Mouse (Mus musculus): Measurements from ENCODE around the gene Ankar. TPM values are rescaled to one million over a fixed set of nuclear protein-coding genes. Genes with fewer than 3 reads are reported as not detected.

The Ankar gene
- polyA plus RNA-seq, 1 experiment from 2014 or later, result not detected

- no peak overlapping the region for H3K9ac ChIP-seq (ENCODE audit: low read length)
- H3K4me3 ChIP-seq (ENCODE audit: low read depth, low read length), result no peak overlapping the region
- DNase-seq (ENCODE audit: low spot score), result no peak
- no peak for ATAC-seq (ENCODE audit: insufficient read depth, low FRiP score, low TSS enrichment)
- H3K4me2 ChIP-seq (ENCODE audit: low read depth), result no peak overlapping the region
- no peak overlapping the region for H3K27ac ChIP-seq (ENCODE audit: low read depth, low read length)
- no peaks in the 10 kb centered on the region for H3K27me3 ChIP-seq (ENCODE audit: control insufficient read depth, insufficient read depth, low read length)
- WGBS, result 47% methylated on average over 2 of the region's 2 CpGs
- peaks cover 13% of the 10 kb centered on the region for H3K4me1 ChIP-seq (ENCODE audit: control insufficient read depth, insufficient read depth, low read length)
- peaks cover 8% of the 10 kb centered on the region for H3K36me3 ChIP-seq (ENCODE audit: control insufficient read depth, insufficient read depth, low read length)
- no peaks in the 10 kb centered on the region for H3K9me3 ChIP-seq (ENCODE audit: control insufficient read depth, low read length)
Observed at GRCm38 (mm10) chr1:72716421-72716820, 16.0 kb upstream of the Ankar start.

- 81% methylated on average over 3 of the region's 3 CpGs for WGBS
- H3K9me3 ChIP-seq (ENCODE audit: control insufficient read depth, low read length), result no peaks in the 10 kb centered on the region
- no peak overlapping the region for H3K4me2 ChIP-seq (ENCODE audit: low read depth)
- ATAC-seq (ENCODE audit: insufficient read depth, low FRiP score, low TSS enrichment) (no peak), DNase-seq (ENCODE audit: low spot score) (no peak)
- peaks cover 13% of the 10 kb centered on the region for H3K4me1 ChIP-seq (ENCODE audit: control insufficient read depth, insufficient read depth, low read length)
- H3K27ac ChIP-seq (ENCODE audit: low read depth, low read length), result no peak overlapping the region
- no peak overlapping the region for H3K4me3 ChIP-seq (ENCODE audit: low read depth, low read length)
- peaks cover 8% of the 10 kb centered on the region for H3K36me3 ChIP-seq (ENCODE audit: control insufficient read depth, insufficient read depth, low read length)
- no peak overlapping the region for H3K9ac ChIP-seq (ENCODE audit: low read length)
- H3K27me3 ChIP-seq (ENCODE audit: control insufficient read depth, insufficient read depth, low read length), result no peaks in the 10 kb centered on the region
Observed at GRCm38 (mm10) chr1:72715593-72716361, 15.4 kb upstream of the Ankar start.

- H3K27ac ChIP-seq (ENCODE audit: low read depth, low read length), result no peak overlapping the region
- H3K4me2 ChIP-seq (ENCODE audit: low read depth), result no peak overlapping the region
- H3K4me3 ChIP-seq (ENCODE audit: low read depth, low read length), result no peak overlapping the region
- H3K36me3 ChIP-seq (ENCODE audit: control insufficient read depth, insufficient read depth, low read length), result peaks cover 8% of the 10 kb centered on the region
- no peaks in the 10 kb centered on the region for H3K27me3 ChIP-seq (ENCODE audit: control insufficient read depth, insufficient read depth, low read length)
- peaks cover 9% of the 10 kb centered on the region for H3K4me1 ChIP-seq (ENCODE audit: control insufficient read depth, insufficient read depth, low read length)
- WGBS, result 100% methylated on average over 1 of the region's 1 CpGs
- H3K9me3 ChIP-seq (ENCODE audit: control insufficient read depth, low read length), result no peaks in the 10 kb centered on the region
- no peak for DNase-seq (ENCODE audit: low spot score)
- no peak overlapping the region for H3K9ac ChIP-seq (ENCODE audit: low read length)
- no peak for ATAC-seq (ENCODE audit: insufficient read depth, low FRiP score, low TSS enrichment)
Observed at GRCm38 (mm10) chr1:72715065-72715464, 14.7 kb upstream of the Ankar start.

- Histone ChIP-seq H3K9me3 (ENCODE audit: control insufficient read depth, low read length) (no peaks in the 10 kb centered on the region), H3K9ac (ENCODE audit: low read length) (no peak overlapping the region), H3K27me3 (ENCODE audit: control insufficient read depth, insufficient read depth, low read length) (no peaks in the 10 kb centered on the region), H3K36me3 (ENCODE audit: control insufficient read depth, insufficient read depth, low read length) (peaks cover 8% of the 10 kb centered on the region), H3K27ac (ENCODE audit: low read depth, low read length) (no peak overlapping the region), H3K4me2 (ENCODE audit: low read depth) (no peak overlapping the region), H3K4me3 (ENCODE audit: low read depth, low read length) (no peak overlapping the region), H3K4me1 (ENCODE audit: control insufficient read depth, insufficient read depth, low read length) (peaks cover 9% of the 10 kb centered on the region)
- WGBS, result 77% methylated on average over 4 of the region's 4 CpGs
- DNase-seq (ENCODE audit: low spot score) (no peak), ATAC-seq (ENCODE audit: insufficient read depth, low FRiP score, low TSS enrichment) (no peak)
Observed at GRCm38 (mm10) chr1:72714547-72714946, 14.2 kb upstream of the Ankar start.

- Histone ChIP-seq H3K4me3 (ENCODE audit: low read depth, low read length) (peak overlapping the region; percentile 84), H3K27ac (ENCODE audit: low read depth, low read length) (peak overlapping the region; percentile 82; the same call in 1 of the 2 replicates), H3K36me3 (ENCODE audit: control insufficient read depth, insufficient read depth, low read length) (peaks cover 8% of the 10 kb centered on the region), H3K27me3 (ENCODE audit: control insufficient read depth, insufficient read depth, low read length) (no peaks in the 10 kb centered on the region), H3K9ac (ENCODE audit: low read length) (peak overlapping the region; percentile 90), H3K4me2 (ENCODE audit: low read depth) (peak overlapping the region; percentile 68), H3K4me1 (ENCODE audit: control insufficient read depth, insufficient read depth, low read length) (peaks cover 9% of the 10 kb centered on the region), H3K9me3 (ENCODE audit: control insufficient read depth, low read length) (no peaks in the 10 kb centered on the region)
- DNase-seq (ENCODE audit: low spot score) (peak; percentile 37), ATAC-seq (ENCODE audit: insufficient read depth, low FRiP score, low TSS enrichment) (no peak)
- under 1% methylated on average over 17 of the region's 17 CpGs for WGBS
Observed at GRCm38 (mm10) chr1:72711684-72712083, 11.3 kb upstream of the Ankar start.

- ATAC-seq (ENCODE audit: insufficient read depth, low FRiP score, low TSS enrichment), result peak; percentile 91
- Histone ChIP-seq H3K4me2 (ENCODE audit: low read depth) (peak within 1 kb of the TSS; percentile 68), H3K27me3 (ENCODE audit: control insufficient read depth, insufficient read depth, low read length) (no peaks in the 10 kb centered on the region), H3K9ac (ENCODE audit: low read length) (peak within 1 kb of the TSS; percentile 90), H3K4me3 (ENCODE audit: low read depth, low read length) (peak within 1 kb of the TSS; percentile 84), H3K4me1 (ENCODE audit: control insufficient read depth, insufficient read depth, low read length) (peaks cover 9% of the 10 kb centered on the region), H3K9me3 (ENCODE audit: control insufficient read depth, low read length) (no peaks in the 10 kb centered on the region), H3K36me3 (ENCODE audit: control insufficient read depth, insufficient read depth, low read length) (peaks cover 8% of the 10 kb centered on the region), H3K27ac (ENCODE audit: low read depth, low read length) (peak within 1 kb of the TSS; percentile 82)
- WGBS, result 2% methylated on average over 68 of the region's 68 CpGs
- peak; percentile 96 for DNase-seq (ENCODE audit: low spot score)
Observed at GRCm38 (mm10) chr1:72710753-72711653, 10.6 kb upstream of the Ankar start, which contains the start of gene Rpl37a. Gene Rpl37a (plus strand): TSS chr1:72711290.

- DNase-seq (ENCODE audit: low spot score) (no peak), ATAC-seq (ENCODE audit: insufficient read depth, low FRiP score, low TSS enrichment) (no peak)
- no peak overlapping the region for H3K4me3 ChIP-seq (ENCODE audit: low read depth, low read length)
- no peaks in the 10 kb centered on the region for H3K9me3 ChIP-seq (ENCODE audit: control insufficient read depth, low read length)
- no peak overlapping the region for H3K27ac ChIP-seq (ENCODE audit: low read depth, low read length)
- H3K4me2 ChIP-seq (ENCODE audit: low read depth), result no peak overlapping the region
- no peaks in the 10 kb centered on the region for H3K36me3 ChIP-seq (ENCODE audit: control insufficient read depth, insufficient read depth, low read length)
- no peaks in the 10 kb centered on the region for H3K27me3 ChIP-seq (ENCODE audit: control insufficient read depth, insufficient read depth, low read length)
- no peak overlapping the region for H3K9ac ChIP-seq (ENCODE audit: low read length)
- peaks cover 3% of the 10 kb centered on the region for H3K4me1 ChIP-seq (ENCODE audit: control insufficient read depth, insufficient read depth, low read length)
- WGBS, result 82% methylated on average over 4 of the region's 4 CpGs
Observed at GRCm38 (mm10) chr1:72707525-72707924, 7.1 kb upstream of the Ankar start.

- H3K4me2 ChIP-seq (ENCODE audit: low read depth), result no peak overlapping the region
- no peak overlapping the region for H3K27ac ChIP-seq (ENCODE audit: low read depth, low read length)
- H3K4me3 ChIP-seq (ENCODE audit: low read depth, low read length), result no peak overlapping the region
- H3K27me3 ChIP-seq (ENCODE audit: control insufficient read depth, insufficient read depth, low read length), result no peaks in the 10 kb centered on the region
- no peak for DNase-seq (ENCODE audit: low spot score)
- no peaks in the 10 kb centered on the region for H3K36me3 ChIP-seq (ENCODE audit: control insufficient read depth, insufficient read depth, low read length)
- ATAC-seq (ENCODE audit: insufficient read depth, low FRiP score, low TSS enrichment), result no peak
- H3K4me1 ChIP-seq (ENCODE audit: control insufficient read depth, insufficient read depth, low read length), result no peaks in the 10 kb centered on the region
- H3K9ac ChIP-seq (ENCODE audit: low read length), result no peak overlapping the region
- no peaks in the 10 kb centered on the region for H3K9me3 ChIP-seq (ENCODE audit: control insufficient read depth, low read length)
- 80% methylated on average over 4 of the region's 4 CpGs for WGBS
Observed at GRCm38 (mm10) chr1:72698651-72699050, 1.7 kb downstream of the Ankar start.

All from neural tube, embryonic 11.5 days (tissue).